Mouse (Mus musculus) megakaryocyte, embryonic 14.5 days (primary cell): ENCODE data around the gene Akap1.

ENCODE experiments used
- FLI1 ChIP-seq: IDR thresholded peaks from 2 replicates; pipeline ENCODE4 v1.6.1; 2012; ENCODE audit warnings: low read length, inconsistent platforms, mixed read lengths
- GATA1 ChIP-seq: IDR thresholded peaks from 3 replicates; pipeline ENCODE4 v1.6.1; 2012; ENCODE audit warnings: mixed read lengths, low read length, inconsistent platforms, borderline replicate concordance

- no peak for TF ChIP-seq FLI1
- no peak for TF ChIP-seq GATA1
Observed at GRCm38 (mm10) chr11:88786816-88787215, 77.6 kb downstream of the Akap1 start.
